Mouse (Mus musculus) bone marrow, adult 2 months (tissue): ENCODE measurements around the gene Apoc1. TPM values are rescaled to one million over a fixed set of nuclear protein-coding genes. Genes with fewer than 3 reads are reported as not detected.

Experiments used
- H3K27ac ChIP-seq: fragments of 200-500 bp; 2 replicates; pipeline ENCODE4 v1.5.1; 2012; ENCODE audit warnings: low read depth, mild to moderate bottlenecking, control low read depth, inconsistent platforms, low read length; ENCODE audit not compliant: control insufficient read depth, poor library complexity, insufficient read depth
- H3K4me1 ChIP-seq: fragments of 200-500 bp; 2 replicates; pipeline ENCODE4 v1.6.1; 2011; ENCODE audit warnings: low read length; ENCODE audit not compliant: control insufficient read depth, insufficient read depth
- H3K4me3 ChIP-seq: fragments of 200-500 bp; replicated peaks from 2 replicates; pipeline ENCODE3; 2011; ENCODE audit warnings: mild to moderate bottlenecking, low read depth, low read length, control low read depth; ENCODE audit not compliant: control insufficient read depth
- CTCF ChIP-seq: fragments of 200-500 bp; IDR thresholded peaks from 2 replicates; pipeline ENCODE4 v1.5.1; 2011; ENCODE audit warnings: low read length, control low read depth; ENCODE audit not compliant: control insufficient read depth, insufficient read depth
- POLR2A ChIP-seq: fragments of 200-500 bp; IDR thresholded peaks from 2 replicates; pipeline ENCODE4 v1.6.1; 2011; ENCODE audit warnings: low read depth, mild to moderate bottlenecking, control low read depth, low read length, borderline replicate concordance; ENCODE audit not compliant: control insufficient read depth
- WGBS: fragments of 180-500 bp; shearing (Covaris S2); methylation state at CpG from one replicate; pipeline ENCODE4 v1.1.7; 2018; 5-methylcytosine and 5-hydroxymethylcytosine counted together
- polyA plus RNA-seq: library from polyadenylated mRNA; stranded (reverse); fragments of >200 nt; gene quantifications from 2 replicates; pipeline ENCODE4 v1.2.4, GENCODE M21; 2011; ENCODE audit warnings: low replicate concordance; ENCODE audit not compliant: missing spikeins, insufficient read depth, insufficient read length

Gene Apoc1
- polyA plus RNA-seq, 1 experiment = 137 TPM

DNA sequence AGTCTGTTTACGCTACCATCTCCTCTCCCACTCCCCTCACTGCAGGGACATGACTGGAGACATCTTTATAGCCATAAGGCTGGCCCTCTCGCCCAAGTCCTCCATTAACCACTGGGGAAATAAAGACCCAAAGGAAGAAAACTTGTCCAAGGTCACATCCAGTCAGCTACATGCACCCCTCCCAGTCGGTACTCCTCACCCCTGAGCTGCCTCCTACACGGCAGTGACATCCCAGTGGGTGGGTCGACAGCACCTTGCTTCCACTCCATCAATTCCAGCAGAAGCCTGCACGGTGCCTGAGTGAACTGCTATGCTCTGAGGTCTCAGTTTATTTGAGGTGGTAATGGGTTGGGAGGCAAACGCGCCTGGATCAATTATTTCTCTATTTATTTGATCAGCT is 28.5 kb downstream of the Apoc1 start:
- WGBS = 15% methylated on average over 8 of the region's 8 CpGs

DNA sequence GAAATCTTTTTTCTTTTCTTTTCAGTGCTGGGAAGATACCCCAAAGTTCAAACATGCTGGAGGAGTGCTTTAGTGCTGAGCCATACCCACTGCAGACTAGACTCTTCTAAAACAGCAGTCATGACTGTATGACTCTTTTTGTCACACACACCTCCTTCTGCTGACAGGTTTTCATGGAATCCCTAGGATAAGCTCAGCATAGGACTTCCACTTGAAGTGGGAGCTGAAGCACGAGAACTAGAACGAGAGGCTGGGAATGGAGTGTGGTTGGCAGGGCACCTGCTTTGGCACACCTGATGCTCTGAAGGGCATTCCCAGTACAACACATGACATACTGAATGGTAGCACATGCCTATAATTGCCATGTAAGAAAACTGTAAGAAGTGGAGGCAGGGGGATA is 39.8 kb downstream of the Apoc1 start:
- no peak overlapping the region for H3K27ac ChIP-seq
- TF ChIP-seq CTCF = no peak
- no peak for TF ChIP-seq POLR2A
- no peaks in the 10 kb centered on the region; the same call in 1 of the 2 replicates for H3K4me1 ChIP-seq
- 85% methylated on average over 2 of the region's 2 CpGs for WGBS
- no peak overlapping the region for H3K4me3 ChIP-seq

More for the DNA sequence above, 28.5 kb downstream of the Apoc1 start:
- peaks cover 4% of the 10 kb centered on the region; the same call in 1 of the 2 replicates for H3K4me1 ChIP-seq
- no peak overlapping the region for H3K27ac ChIP-seq
- peak overlapping the region; percentile 74 for H3K4me3 ChIP-seq
- TF ChIP-seq CTCF = no peak
- TF ChIP-seq POLR2A = no peak

DNA sequence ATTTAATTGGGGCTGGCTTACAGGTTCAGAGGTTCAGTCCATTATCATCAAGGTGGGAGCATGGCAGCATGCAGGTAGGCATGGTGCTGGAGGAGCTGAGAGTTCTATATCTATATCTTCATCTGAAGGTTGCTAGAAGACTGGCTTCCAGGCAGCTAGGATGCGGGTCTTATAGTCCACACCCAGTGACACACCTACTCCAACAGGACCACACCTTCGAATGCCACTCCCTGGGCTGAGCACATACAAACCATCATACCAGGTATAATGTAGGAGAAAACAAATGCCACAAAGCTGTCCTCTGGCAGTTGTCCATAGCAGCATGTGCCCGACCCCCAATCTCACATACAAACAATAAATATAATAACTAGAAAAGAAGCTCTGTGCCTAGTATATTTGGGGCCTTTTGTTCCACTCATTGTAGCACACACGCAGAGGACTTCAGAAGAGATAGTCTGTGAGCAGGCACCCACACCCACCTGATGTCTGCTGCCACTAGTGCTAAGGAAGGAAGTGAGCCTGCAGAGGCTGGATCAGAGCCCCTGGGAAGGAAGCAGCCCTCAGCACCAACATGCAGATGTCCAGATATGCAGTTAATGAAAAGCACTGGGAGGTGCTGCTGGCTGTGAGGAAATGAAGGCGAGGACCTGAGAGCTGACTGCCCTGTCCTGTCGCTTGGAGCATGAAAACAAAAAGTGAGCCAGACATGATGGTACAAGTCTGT is 41.2 kb downstream of the Apoc1 start:
- H3K27ac ChIP-seq = no peak overlapping the region
- H3K4me3 ChIP-seq = no peak overlapping the region
- no peak for TF ChIP-seq POLR2A
- H3K4me1 ChIP-seq = no peaks in the 10 kb centered on the region; the same call in 1 of the 2 replicates
- WGBS = 51% methylated on average over 6 of the region's 6 CpGs

DNA sequence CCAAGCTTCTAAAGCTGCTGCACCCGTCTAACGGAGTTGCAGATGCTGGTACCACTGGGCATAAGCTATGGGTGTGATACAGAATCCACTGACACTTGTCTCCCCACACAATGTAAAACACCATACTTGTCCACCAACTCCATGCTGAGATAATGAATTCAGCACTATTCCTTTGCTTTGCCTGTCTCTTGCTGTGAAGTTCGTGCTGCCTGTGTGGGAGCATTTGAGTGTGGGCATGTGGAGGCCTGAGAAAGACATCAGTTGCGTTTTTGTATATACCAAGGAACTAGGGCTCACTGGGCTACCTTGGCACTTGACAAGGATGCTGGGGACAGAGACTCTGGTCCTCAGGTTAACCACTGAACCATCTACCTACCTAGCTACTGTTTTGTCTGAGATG is 51.2 kb downstream of the Apoc1 start:
- 88% methylated on average over 4 of the region's 4 CpGs for WGBS
- TF ChIP-seq CTCF (no peak), POLR2A (no peak)
- H3K27ac ChIP-seq = no peak overlapping the region
- H3K4me1 ChIP-seq = no peaks in the 10 kb centered on the region
- H3K4me3 ChIP-seq = no peak overlapping the region

Other genes starting within 250 kb of the Apoc1 start
- gene Mark4, start 233.8 kb downstream of the Apoc1 start, polyA plus RNA-seq = 10.1 and 14.6 TPM in 2 replicates
- 4.2 and 10.3 TPM in 2 replicates for gene Exoc3l2, start 229.3 kb downstream of the Apoc1 start, polyA plus RNA-seq
- 4.4 and 8.0 TPM in 2 replicates for gene Bloc1s3, start 184.3 kb downstream of the Apoc1 start, polyA plus RNA-seq
- gene Trappc6a, start 184.3 kb downstream of the Apoc1 start, polyA plus RNA-seq = 12.4 and 12.7 TPM in 2 replicates
- not detected in 2 replicates for gene Nkpd1, start 174.8 kb downstream of the Apoc1 start, polyA plus RNA-seq
- 71.6 and 93.5 TPM in 2 replicates for gene Ppp1r37, start 129.6 kb downstream of the Apoc1 start, polyA plus RNA-seq
- 2.8 and 3.0 TPM in 2 replicates for gene Zfp296, start 115.4 kb downstream of the Apoc1 start, polyA plus RNA-seq
- 52.9 and 74.3 TPM in 2 replicates for gene Gemin7, start 115.1 kb downstream of the Apoc1 start, polyA plus RNA-seq
- 64.7 and 98.2 TPM in 2 replicates for gene Clasrp, start 88.2 kb downstream of the Apoc1 start, polyA plus RNA-seq
- 6.4 and 12.0 TPM in 2 replicates for gene Relb, start 63.2 kb downstream of the Apoc1 start, polyA plus RNA-seq
- 18.1 and 31.2 TPM in 2 replicates for gene Clptm1, start 27.6 kb downstream of the Apoc1 start, polyA plus RNA-seq
- 13.2 TPM in 1 of 2 replicates, not detected in the other for gene Apoc2, start 14.7 kb downstream of the Apoc1 start, polyA plus RNA-seq
- gene Gm44805, start 11.2 kb downstream of the Apoc1 start, polyA plus RNA-seq = 7.6 TPM in 1 of 2 replicates, not detected in the other
- gene Apoc4, start 11.2 kb downstream of the Apoc1 start, polyA plus RNA-seq = 3.6 and 18.7 TPM in 2 replicates
- 205 and 422 TPM in 2 replicates for gene Apoe, start 6.5 kb upstream of the Apoc1 start, polyA plus RNA-seq
- gene Tomm40, start 22.8 kb upstream of the Apoc1 start, polyA plus RNA-seq = 19.2 and 19.3 TPM in 2 replicates
- 1.9 and 4.7 TPM in 2 replicates for gene Nectin2, start 57.8 kb upstream of the Apoc1 start, polyA plus RNA-seq
- gene Bcam, start 78.4 kb upstream of the Apoc1 start, polyA plus RNA-seq = 0.79 and 4.5 TPM in 2 replicates
- not detected in 2 replicates for gene Cblc, start 104.1 kb upstream of the Apoc1 start, polyA plus RNA-seq
- gene Bcl3, start 130.1 kb upstream of the Apoc1 start, polyA plus RNA-seq = 6.4 and 13.0 TPM in 2 replicates
- gene Gm19345, start 159.3 kb upstream of the Apoc1 start, polyA plus RNA-seq = not detected in 2 replicates
- 3.8 and 8.2 TPM in 2 replicates for gene Ceacam16, start 168.6 kb upstream of the Apoc1 start, polyA plus RNA-seq
- gene Ceacam19, start 195.3 kb upstream of the Apoc1 start, polyA plus RNA-seq = not detected in 2 replicates
- gene Pvr, start 228.5 kb upstream of the Apoc1 start, polyA plus RNA-seq = 2.6 and 4.7 TPM in 2 replicates